Mouse (Mus musculus): ENCODE results near the gene Atrnl1. TPM values are rescaled to one million over a fixed set of nuclear protein-coding genes. Genes with fewer than 3 reads are reported as not detected.

Gene Atrnl1
- total RNA-seq, 2 experiments from 2014 or later, result 3.1 to 3.5 TPM

GRCm38 (mm10) chr19:58059719-58060118, 448.9 kb downstream of the Atrnl1 start:
- ATAC-seq (replicated peaks; ENCODE audit: low FRiP score, poor library complexity, severe bottlenecking), result no peak

- ATAC-seq (replicated peaks; ENCODE audit: low FRiP score, poor library complexity, severe bottlenecking), result no peak
Observed at GRCm38 (mm10) chr19:58060199-58060853, 449.5 kb downstream of the Atrnl1 start.

GRCm38 (mm10) chr19:58060854-58061358, 450.1 kb downstream of the Atrnl1 start:
- no peak for ATAC-seq (replicated peaks; ENCODE audit: low FRiP score, poor library complexity, severe bottlenecking)

- ATAC-seq (replicated peaks; ENCODE audit: low FRiP score, poor library complexity, severe bottlenecking), result no peak
Observed at GRCm38 (mm10) chr19:58061933-58062332, 451.1 kb downstream of the Atrnl1 start.

GRCm38 (mm10) chr19:58063541-58063940, 452.7 kb downstream of the Atrnl1 start:
- ATAC-seq (replicated peaks; ENCODE audit: low FRiP score, poor library complexity, severe bottlenecking), result no peak

- no peak for ATAC-seq (replicated peaks; ENCODE audit: low FRiP score, poor library complexity, severe bottlenecking)
Observed at GRCm38 (mm10) chr19:58064116-58065000, 453.5 kb downstream of the Atrnl1 start.

- no peak for ATAC-seq (replicated peaks; ENCODE audit: low FRiP score, poor library complexity, severe bottlenecking)
Observed at GRCm38 (mm10) chr19:58065001-58065314, 454.1 kb downstream of the Atrnl1 start.

- no peak for ATAC-seq (replicated peaks; ENCODE audit: low FRiP score, poor library complexity, severe bottlenecking)
Observed at GRCm38 (mm10) chr19:58065514-58065913, 454.7 kb downstream of the Atrnl1 start.

GRCm38 (mm10) chr19:58068114-58068513, 457.3 kb downstream of the Atrnl1 start:
- ATAC-seq (replicated peaks; ENCODE audit: low FRiP score, poor library complexity, severe bottlenecking), result no peak

GRCm38 (mm10) chr19:58068958-58069357, 458.1 kb downstream of the Atrnl1 start:
- no peak for ATAC-seq (replicated peaks; ENCODE audit: low FRiP score, poor library complexity, severe bottlenecking)

- ATAC-seq (replicated peaks; ENCODE audit: low FRiP score, poor library complexity, severe bottlenecking), result no peak
Observed at GRCm38 (mm10) chr19:58072404-58072803, 461.6 kb downstream of the Atrnl1 start.

GRCm38 (mm10) chr19:58072846-58073245, 462.0 kb downstream of the Atrnl1 start:
- ATAC-seq (replicated peaks; ENCODE audit: low FRiP score, poor library complexity, severe bottlenecking), result no peak

- no peak for ATAC-seq (replicated peaks; ENCODE audit: low FRiP score, poor library complexity, severe bottlenecking)
Observed at GRCm38 (mm10) chr19:58075252-58075651, 464.4 kb downstream of the Atrnl1 start.

GRCm38 (mm10) chr19:58076961-58077371, 466.1 kb downstream of the Atrnl1 start:
- no peak for ATAC-seq (replicated peaks; ENCODE audit: low FRiP score, poor library complexity, severe bottlenecking)

GRCm38 (mm10) chr19:58077529-58078070, 466.8 kb downstream of the Atrnl1 start:
- ATAC-seq (replicated peaks; ENCODE audit: low FRiP score, poor library complexity, severe bottlenecking), result no peak

GRCm38 (mm10) chr19:58080168-58080567, 469.3 kb downstream of the Atrnl1 start:
- no peak for ATAC-seq (replicated peaks; ENCODE audit: low FRiP score, poor library complexity, severe bottlenecking)

GRCm38 (mm10) chr19:58082751-58083150, 471.9 kb downstream of the Atrnl1 start:
- no peak for ATAC-seq (replicated peaks; ENCODE audit: low FRiP score, poor library complexity, severe bottlenecking)

GRCm38 (mm10) chr19:58084826-58085225, 474.0 kb downstream of the Atrnl1 start:
- ATAC-seq (replicated peaks; ENCODE audit: low FRiP score, poor library complexity, severe bottlenecking), result no peak

GRCm38 (mm10) chr19:58086734-58087133, 475.9 kb downstream of the Atrnl1 start:
- no peak for ATAC-seq (replicated peaks; ENCODE audit: low FRiP score, poor library complexity, severe bottlenecking)

GRCm38 (mm10) chr19:58087901-58088300, 477.1 kb downstream of the Atrnl1 start:
- ATAC-seq (replicated peaks; ENCODE audit: low FRiP score, poor library complexity, severe bottlenecking), result no peak

- no peak for ATAC-seq (replicated peaks; ENCODE audit: low FRiP score, poor library complexity, severe bottlenecking)
Observed at GRCm38 (mm10) chr19:58088433-58088832, 477.6 kb downstream of the Atrnl1 start.
